ENCODE assay signal across 16 mouse cellular contexts in the genomic region with DNA sequence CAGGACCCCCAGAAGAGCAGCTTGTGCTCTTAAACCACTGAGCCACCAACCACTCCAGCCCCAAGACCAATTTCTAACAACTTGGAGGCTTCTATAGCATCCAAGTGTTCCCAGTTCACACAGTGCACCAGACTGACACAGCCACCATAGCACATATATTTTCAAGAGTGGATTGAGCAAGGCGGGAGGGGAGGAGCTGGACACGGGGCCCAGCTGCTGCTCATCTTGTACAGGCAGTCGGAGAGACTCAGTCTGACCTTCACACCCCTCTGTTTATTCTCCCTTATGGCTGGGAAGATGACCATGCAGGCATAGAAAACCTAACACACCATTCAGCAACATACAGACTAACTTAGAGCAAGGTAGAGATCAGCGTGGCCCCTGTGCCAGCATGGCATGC.
"Had no signal": no experiment of that assay in that cellular context is flagged by ENCODE, and none has a peak within 500 bp of the region (broad histone marks: within the 10 kb centered on the region; RNA-seq: fewer than 3 reads in every experiment).

No protein-coding gene starts in this region.

- H3K9me3 ChIP-seq: kidney, embryonic 15.5 days; limb, embryonic 10.5 days; liver, embryonic 13.5 days; midbrain, embryonic 10.5 days; midbrain, embryonic 13.5 days; neural tube, embryonic 13.5 days had no signal

- H3K27ac ChIP-seq: kidney, embryonic 15.5 days; layer of hippocampus, adult 2 months; limb, embryonic 10.5 days; limb, embryonic 13.5 days; liver, embryonic 13.5 days; midbrain, embryonic 10.5 days; midbrain, embryonic 13.5 days; neural tube, embryonic 13.5 days had no signal

- H3K4me2 ChIP-seq: kidney, embryonic 15.5 days; limb, embryonic 13.5 days; liver, embryonic 13.5 days; midbrain, embryonic 13.5 days; neural tube, embryonic 13.5 days had no signal

- H3K4me3 ChIP-seq: kidney, embryonic 15.5 days; layer of hippocampus, adult 2 months; limb, embryonic 10.5 days; limb, embryonic 13.5 days; liver, embryonic 13.5 days; megakaryocyte, embryonic 14.5 days; midbrain, embryonic 10.5 days; midbrain, embryonic 13.5 days; myocyte; neural tube, embryonic 13.5 days had no signal

- H3K9ac ChIP-seq: kidney, embryonic 15.5 days; limb, embryonic 13.5 days; liver, embryonic 13.5 days; liver, postnatal 0 days; midbrain, embryonic 13.5 days; neural tube, embryonic 13.5 days had no signal

- H3K4me1 ChIP-seq: limb, embryonic 10.5 days; limb, embryonic 13.5 days; midbrain, embryonic 10.5 days; midbrain, embryonic 13.5 days; neural tube, embryonic 13.5 days had no signal

- DNase-seq: kidney, adult 2 months; layer of hippocampus, adult 9-11 months; liver, embryonic 13.5 days; liver, postnatal 0 days; thymus, adult 18-20 months; thymus, postnatal 36 days had no signal

- ATAC-seq: liver, postnatal 0 days; midbrain, embryonic 13.5 days; midbrain, embryonic 16.5 days had no signal

- H3K27me3 ChIP-seq: kidney, embryonic 15.5 days; liver, embryonic 13.5 days; megakaryocyte, embryonic 14.5 days; midbrain, embryonic 13.5 days; neural tube, embryonic 13.5 days had no signal
